Mouse (Mus musculus) bone marrow, adult 2 months (tissue): ENCODE data around the gene Reep1.

Experiments used
- CTCF ChIP-seq: fragments of 200-500 bp; IDR thresholded peaks from 2 replicates; pipeline ENCODE4 v1.5.1; 2011; ENCODE audit warnings: low read length, control low read depth; ENCODE audit not compliant: control insufficient read depth, insufficient read depth
- POLR2A ChIP-seq: fragments of 200-500 bp; IDR thresholded peaks from 2 replicates; pipeline ENCODE4 v1.6.1; 2011; ENCODE audit warnings: low read depth, mild to moderate bottlenecking, control low read depth, low read length, borderline replicate concordance; ENCODE audit not compliant: control insufficient read depth

- TF ChIP-seq CTCF, result no peak
- no peak for TF ChIP-seq POLR2A
Observed at GRCm38 (mm10) chr6:71751602-71752001, 44.2 kb downstream of the Reep1 start.
